Mouse (Mus musculus) liver, adult 2 months (tissue): ENCODE data around the gene Cttnbp2nl.

Experiments used
- CTCF ChIP-seq: fragments of 200-500 bp; IDR thresholded peaks from 2 replicates; pipeline ENCODE4 v1.5.1; 2011; ENCODE audit warnings: low read depth, low read length, control low read depth
- POLR2A ChIP-seq: fragments of 200-500 bp; IDR thresholded peaks from 2 replicates; pipeline ENCODE4 v1.6.1; 2011; ENCODE audit warnings: low read length, control low read depth; ENCODE audit not compliant: insufficient read depth; ENCODE audit errors: extremely low read depth

DNA sequence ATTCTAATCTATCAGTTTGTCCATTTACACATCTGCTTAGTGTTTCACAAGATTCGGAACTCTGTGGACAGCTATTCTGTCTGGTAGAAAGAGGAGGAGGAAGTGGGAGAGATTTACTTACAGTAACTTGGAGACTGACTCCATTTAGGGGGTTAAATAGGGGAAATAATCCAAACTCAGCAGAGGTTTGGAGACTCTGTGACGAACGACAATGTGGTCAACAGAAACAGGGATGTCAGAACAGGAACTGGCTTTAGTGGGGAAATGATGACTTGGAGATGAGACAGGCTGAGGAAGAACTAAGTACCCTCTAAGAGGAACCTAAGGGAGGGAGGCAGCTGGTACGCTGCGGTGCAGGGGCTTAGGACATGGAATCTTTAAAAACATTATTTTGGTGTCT lies 6.1 kb downstream of the Cttnbp2nl start:
- TF ChIP-seq POLR2A (no peak), CTCF (no peak)
